Mouse (Mus musculus): Measurements from ENCODE around the gene Fam71e1. TPM values are rescaled to one million over a fixed set of nuclear protein-coding genes. Genes with fewer than 3 reads are reported as not detected.
A peak's percentile ranks its signal among the peaks of the same experiment; 100 is the strongest.

Fam71e1 gene
- total RNA-seq, 2 experiments from 2014 or later: 3.1 to 3.2 TPM

DNA sequence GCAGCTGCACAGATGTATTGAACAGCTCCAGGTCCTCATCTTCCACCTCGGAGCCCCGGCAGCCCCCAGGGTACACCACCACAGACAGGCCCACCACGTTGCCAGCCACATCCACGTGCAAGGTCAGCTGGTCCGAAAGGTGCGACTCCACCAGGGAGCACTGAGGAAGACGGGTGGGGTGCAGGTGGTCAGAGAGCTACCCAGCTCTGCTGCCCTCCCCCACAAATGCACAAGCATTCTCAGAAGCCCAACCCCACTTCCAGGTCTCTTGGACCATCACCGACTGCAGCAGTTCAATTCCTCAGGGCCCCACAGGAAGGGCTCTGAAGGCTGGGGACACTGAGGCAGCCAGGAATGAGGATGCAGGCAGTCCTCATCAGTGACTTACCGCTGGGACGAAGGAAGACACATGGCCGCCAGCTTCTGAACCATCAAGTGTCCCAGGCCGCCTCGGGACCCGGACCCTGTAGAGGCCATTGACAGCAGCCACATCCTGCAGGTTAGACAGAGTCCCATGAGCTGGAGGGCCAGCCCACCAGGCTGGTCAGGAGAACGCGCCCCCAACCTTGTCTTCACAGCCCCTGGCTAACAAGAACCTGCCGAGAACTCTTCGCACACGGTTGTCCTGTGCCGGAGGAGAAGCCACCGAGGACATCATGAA is 4.1 kb upstream of the Fam71e1 start:
- no peak for DNase-seq
- intact Hi-C loops (cut with DNase I): no loop called here

- intact Hi-C loops (cut with DNase I): loop anchor here (2.0 kb wide), 1 partner anchor 28 kb away; the partner anchor contains the start of gene Josd2
Observed at GRCm38 (mm10) chr7:44494681-44495080, 1.7 kb upstream of the Fam71e1 start.

GRCm38 (mm10) chr7:44495086-44495485 is 1.3 kb upstream of the Fam71e1 start:
- intact Hi-C loops (cut with DNase I): loop anchor here (2.0 kb wide), 1 partner anchor 28 kb away; the partner anchor contains the start of gene Josd2
- no peak for DNase-seq

More at GRCm38 (mm10) chr7:44494681-44495080, 1.7 kb upstream of the Fam71e1 start:
- DNase-seq: no peak

DNA sequence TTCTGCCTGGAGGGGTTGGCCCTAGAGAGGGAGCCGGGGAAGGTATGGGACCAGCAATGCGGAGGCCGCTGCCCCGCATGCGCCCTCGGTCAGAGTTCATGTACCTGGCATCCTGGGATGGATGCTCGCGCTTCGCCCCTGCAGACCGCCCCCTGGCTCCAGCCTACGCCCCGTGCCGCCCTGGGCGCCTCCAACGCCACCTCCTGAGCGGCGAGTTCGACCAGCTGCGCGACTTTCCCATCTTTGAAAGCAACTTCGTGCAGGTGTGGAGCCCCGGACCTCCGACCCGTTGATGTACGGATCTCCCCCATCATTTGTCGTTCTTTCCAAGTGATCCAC is 359 bp downstream of the Fam71e1 start:
- intact Hi-C loops (cut with DNase I): no loop called here
- DNase-seq: no peak

DNA sequence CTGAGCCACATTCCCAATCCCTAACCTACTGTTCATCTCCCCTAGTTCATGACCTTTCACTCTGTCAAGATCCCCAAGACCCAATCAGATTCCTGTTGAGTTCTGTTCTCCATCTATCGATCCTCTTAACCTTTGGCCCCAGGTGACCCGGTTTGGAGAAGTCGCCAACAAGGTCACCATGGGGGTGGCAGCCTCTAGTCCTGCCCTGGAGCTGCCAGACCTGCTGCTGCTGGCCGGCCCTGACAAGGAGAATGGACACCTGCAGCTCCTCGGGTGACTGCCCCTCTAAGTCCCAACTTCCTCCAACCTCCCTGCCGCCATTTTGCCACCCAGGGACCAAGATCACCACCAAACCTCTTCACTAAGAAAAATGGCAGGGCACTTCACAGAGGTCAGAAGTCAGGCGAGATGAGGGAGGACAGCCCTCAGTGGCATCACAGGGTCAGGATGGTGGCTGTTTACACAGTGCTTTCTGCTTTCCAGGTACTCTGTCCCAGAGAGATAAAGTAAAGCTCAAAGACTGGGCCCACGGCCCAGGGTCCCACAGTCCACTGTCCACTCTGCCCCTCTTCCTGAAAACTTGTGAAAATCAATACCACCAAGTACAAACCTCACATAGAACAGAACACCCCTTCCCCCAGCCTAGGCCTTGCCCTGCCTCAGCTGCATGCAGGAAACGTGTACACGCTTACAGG is 1.1 kb downstream of the Fam71e1 start:
- no peak for DNase-seq
- intact Hi-C loops (cut with DNase I): no loop called here

DNA sequence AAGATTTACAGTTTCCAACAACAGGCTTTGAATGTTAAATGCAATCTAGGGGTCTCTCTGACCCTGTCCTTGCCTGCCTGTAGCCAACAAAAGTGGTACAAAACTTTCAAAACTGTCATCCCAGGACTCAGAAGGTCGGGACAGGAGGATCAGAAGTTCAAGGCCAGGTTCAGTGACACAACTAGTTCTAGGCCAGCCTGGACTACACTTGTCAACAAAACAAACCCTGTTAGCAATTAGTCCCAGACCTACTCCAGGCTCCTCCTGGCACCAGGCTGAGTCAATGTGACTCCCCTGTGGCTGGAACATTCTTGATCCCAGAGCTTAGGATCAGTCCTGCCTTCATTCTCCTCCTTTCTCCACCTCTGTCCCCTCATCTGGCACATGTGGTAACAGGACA is 2.5 kb downstream of the Fam71e1 start:
- DNase-seq: no peak
- intact Hi-C loops (cut with DNase I): no loop called here

DNA sequence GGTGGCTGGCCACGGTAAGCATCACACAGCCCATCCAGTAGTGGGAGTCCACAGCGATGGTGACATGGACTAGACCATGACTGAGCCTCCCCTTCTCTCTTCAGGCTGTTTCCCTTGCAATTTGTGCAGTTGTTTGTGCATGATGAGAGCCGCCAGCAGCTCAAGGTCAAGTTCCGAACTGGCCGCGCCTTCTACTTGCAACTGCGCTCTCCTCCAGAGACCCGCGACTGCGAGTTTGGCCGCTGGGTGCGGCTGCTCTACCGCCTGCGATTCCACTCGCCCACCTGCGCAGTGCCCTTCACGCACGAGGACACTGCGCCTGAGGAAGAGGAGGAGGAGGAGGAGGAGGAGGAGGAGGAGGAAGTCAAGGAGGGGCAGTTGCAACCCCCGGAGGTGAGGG is 3.7 kb downstream of the Fam71e1 start:
- intact Hi-C loops (cut with DNase I): no loop called here
- no peak for DNase-seq

GRCm38 (mm10) chr7:44501563-44502115 is 5.3 kb downstream of the Fam71e1 start:
- intact Hi-C loops (cut with DNase I): loop anchor here (1.0 kb wide), 2 partner anchors 49 to 60 kb away; no protein-coding TSS in a partner anchor
- DNase-seq: peak; percentile 56 to 76

GRCm38 (mm10) chr7:44507491-44507890 is 11.1 kb downstream of the Fam71e1 start:
- DNase-seq: no peak
- intact Hi-C loops (cut with DNase I): no loop called here

GRCm38 (mm10) chr7:44519240-44519913 is 23.0 kb downstream of the Fam71e1 start:
- intact Hi-C loops (cut with DNase I): no loop called here
- DNase-seq: no peak

DNA sequence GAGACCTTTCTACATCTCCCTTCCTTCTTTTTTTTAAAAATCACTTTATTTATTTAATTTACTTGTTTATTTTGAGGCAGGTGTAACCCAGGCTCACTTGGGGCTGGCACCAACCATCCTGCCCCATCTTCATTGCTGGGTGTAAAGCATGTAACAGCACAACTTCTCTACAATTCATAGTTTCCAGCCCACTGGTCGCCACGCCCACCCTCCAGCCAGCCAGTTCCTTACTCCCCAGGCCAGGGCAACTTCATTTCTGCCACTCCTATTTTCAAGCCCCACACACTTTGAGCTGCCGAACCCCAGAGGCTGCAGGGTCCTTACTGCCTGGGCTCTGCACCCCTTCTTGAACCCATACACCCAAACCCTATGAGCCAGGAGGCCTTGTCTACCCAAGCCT is 24.6 kb downstream of the Fam71e1 start:
- DNase-seq: no peak
- intact Hi-C loops (cut with DNase I): loop anchor here (1.0 to 5.0 kb wide), 2 partner anchors 40 to 126 kb away; no protein-coding TSS in a partner anchor

GRCm38 (mm10) chr7:44521710-44522109 is 25.3 kb downstream of the Fam71e1 start:
- intact Hi-C loops (cut with DNase I): loop anchor here (1.0 to 5.0 kb wide), 2 partner anchors 40 to 126 kb away; no protein-coding TSS in a partner anchor
- DNase-seq: peak; percentile 55 to 65

GRCm38 (mm10) chr7:44523056-44523455 is 26.7 kb downstream of the Fam71e1 start:
- no peak for DNase-seq
- intact Hi-C loops (cut with DNase I): loop anchor here (1.0 to 5.0 kb wide), 2 partner anchors 26 to 124 kb away; no protein-coding TSS in a partner anchor

- intact Hi-C loops (cut with DNase I): loop anchor here (5.0 kb wide), 1 partner anchor 123 kb away; no protein-coding TSS in a partner anchor
- DNase-seq: peak; percentile 31 to 36
Observed at GRCm38 (mm10) chr7:44524502-44524901, 28.1 kb downstream of the Fam71e1 start, which contains the start of gene Mybpc2. Mybpc2 (minus strand) TSS chr7:44524656.

GRCm38 (mm10) chr7:44525126-44525832 is 28.9 kb downstream of the Fam71e1 start:
- intact Hi-C loops (cut with DNase I): no loop called here
- peak; percentile 90 for DNase-seq

DNA sequence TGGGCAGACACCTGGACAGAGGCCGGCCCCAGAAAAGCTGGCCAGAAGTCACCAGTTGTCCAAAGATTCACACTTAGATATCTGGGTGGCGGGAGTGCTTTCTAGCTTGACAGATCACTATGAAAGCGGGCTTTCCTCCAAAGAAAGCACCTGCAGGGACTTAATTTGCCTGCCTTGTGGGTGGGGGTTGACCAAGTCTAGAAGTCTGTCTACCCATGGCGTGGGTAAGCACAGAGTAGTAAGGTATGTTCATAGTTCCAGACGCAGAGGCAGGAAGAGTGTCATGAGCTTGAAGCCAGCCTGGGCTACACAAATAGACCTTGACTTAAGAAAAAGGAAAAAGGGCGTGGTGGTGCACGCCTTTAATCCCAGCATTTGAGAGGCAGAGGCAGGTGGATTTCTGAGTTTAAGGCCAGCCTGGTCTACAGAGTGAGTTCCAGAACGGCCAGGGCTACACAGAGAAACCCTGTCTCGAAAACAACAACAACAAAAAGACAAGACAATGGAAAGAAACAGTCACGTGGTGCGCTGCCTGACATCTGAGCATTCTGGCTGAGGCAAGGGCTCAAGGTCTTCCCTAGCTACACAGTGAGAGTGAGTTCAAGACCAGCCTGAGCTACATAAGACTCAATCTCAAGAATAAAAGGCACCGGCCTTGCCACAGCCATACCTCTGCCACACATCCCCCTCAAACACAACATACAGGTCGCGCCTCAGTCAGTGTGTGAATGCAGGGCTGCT is 30.2 kb downstream of the Fam71e1 start:
- intact Hi-C loops (cut with DNase I): no loop called here
- DNase-seq: no peak

DNA sequence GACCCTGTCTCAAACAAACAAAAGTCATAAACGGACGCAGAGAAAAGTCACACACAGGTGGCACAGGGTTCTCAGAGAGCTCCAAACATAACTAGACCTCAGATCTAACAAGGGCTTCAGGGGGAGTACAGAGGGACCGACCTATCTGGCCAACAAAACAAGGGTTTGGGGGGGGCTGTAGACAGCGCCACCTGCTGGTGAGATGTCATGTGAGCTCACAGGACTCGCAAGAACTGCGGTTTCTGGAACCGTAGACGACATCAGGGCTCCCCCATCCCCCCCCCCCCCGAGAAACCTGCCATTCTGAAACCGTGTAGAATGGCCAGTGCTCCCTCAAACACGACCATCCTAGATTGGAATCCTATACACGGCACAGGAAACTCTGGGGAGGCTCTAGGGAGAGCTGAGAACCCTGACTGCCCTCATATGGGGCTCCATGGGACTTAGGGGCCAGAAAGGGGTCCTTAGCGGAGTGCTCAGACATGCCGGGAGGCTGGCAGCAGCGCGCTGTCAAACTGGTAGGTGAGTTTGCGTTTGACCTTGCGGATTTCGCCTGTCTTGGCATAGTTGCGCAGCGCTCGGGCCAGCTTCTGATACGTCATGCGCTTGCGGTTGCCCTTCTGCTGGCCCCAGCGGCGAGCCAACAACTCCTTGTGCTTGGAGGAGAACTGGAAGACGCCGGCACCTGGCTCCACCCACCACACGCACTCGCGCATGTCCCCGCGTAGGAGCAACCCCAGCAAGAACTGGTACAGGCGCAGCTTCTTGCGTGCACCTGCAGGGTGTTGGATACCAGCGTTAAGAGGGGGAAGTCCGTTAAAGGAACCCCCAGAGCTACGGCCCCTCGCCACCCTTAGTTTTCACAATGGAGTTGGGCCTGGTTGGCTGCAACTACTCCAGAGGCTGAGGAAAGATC is 31.4 kb downstream of the Fam71e1 start:
- intact Hi-C loops (cut with DNase I): loop anchor here (2.0 kb wide), 1 partner anchor 15 kb away; no protein-coding TSS in a partner anchor
- peak; percentile 67 to 78 for DNase-seq

GRCm38 (mm10) chr7:44529518-44529917 is 33.1 kb downstream of the Fam71e1 start:
- DNase-seq: no peak
- intact Hi-C loops (cut with DNase I): loop anchor here (2.0 kb wide), 1 partner anchor 13 kb away; no protein-coding TSS in a partner anchor

All from heart, postnatal 36 days (tissue).